Mouse (Mus musculus): ENCODE measurements around the gene Flnc.

Flnc gene

DNA sequence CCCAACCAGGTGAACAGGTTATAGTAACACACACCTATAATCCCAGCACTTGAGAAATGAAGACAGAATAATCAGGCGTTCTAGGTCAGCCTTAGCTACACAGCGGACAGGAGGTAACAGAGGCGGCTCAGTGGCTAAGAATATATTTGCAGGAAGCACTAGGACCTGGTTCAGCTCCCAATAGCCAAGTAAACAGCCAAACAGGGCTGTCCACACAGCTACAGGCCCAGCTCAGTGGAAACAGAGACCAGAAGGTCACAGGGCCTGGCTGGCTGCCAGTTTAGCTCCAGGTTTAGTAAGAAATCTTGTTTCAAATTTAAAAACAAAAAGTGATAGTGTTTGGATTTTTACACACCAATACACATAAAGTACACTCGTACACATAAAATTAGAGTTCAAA is 61.0 kb downstream of the Flnc start:
- peak; percentile 43 for DNase-seq

DNA sequence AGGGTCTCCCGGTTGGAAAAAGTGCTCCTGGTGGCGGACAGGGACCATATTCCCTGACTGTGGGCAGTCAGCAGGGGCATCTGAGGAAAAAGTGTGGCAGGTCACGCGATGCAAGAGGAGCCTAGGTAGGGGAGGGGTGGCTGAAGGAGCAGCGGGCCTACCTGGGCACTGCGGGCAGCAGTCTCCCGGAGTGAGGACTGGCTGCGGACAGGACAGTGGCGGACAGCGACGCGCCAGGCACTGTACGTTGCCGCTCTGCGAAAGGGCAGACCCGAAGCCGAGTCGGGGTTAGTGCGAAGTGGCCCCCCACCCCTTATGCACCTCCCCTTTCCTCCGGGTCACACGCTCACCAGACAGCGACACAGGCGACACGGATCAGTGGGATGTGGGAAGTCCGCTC is 63.2 kb downstream of the Flnc start:
- no peak for DNase-seq

DNA sequence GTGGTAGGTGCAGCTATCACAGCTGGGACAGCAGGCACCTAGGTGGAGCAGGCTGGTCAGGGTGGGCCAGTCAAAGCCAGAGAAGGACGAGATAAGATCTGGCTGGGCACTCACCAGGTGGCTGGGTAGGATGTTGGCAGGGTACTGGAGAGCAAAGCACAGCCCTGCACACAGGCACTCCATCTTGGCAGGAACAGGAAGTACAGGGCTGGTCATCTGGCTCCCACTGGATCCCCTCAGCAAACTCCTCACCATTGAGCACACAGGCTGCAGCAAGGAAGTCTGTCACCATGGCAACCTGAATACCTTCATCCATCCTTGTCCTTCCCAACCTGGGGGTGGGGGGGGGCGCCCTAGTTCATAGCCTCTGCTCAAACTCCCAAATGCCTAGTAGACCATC is 64.7 kb downstream of the Flnc start:
- DNase-seq: no peak

DNA sequence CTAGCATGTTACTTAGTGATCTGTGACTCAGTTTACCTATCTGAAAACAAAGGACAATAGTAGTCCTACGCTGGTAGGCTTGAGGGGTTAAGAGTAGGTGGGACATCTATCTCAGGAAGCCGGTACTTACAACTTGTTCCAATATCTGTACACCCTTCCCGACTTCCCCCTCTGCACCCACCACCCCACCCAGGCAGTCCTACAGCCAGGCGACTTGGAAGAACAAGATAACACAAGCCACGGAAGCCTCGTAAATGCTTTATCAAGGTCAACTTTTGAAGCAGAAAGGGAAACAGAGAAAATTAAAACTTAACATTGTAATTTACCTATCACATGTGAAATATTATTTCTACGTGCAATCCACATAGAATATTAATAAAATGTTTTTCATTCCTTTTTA is 67.1 kb downstream of the Flnc start:
- no peak for DNase-seq

DNA sequence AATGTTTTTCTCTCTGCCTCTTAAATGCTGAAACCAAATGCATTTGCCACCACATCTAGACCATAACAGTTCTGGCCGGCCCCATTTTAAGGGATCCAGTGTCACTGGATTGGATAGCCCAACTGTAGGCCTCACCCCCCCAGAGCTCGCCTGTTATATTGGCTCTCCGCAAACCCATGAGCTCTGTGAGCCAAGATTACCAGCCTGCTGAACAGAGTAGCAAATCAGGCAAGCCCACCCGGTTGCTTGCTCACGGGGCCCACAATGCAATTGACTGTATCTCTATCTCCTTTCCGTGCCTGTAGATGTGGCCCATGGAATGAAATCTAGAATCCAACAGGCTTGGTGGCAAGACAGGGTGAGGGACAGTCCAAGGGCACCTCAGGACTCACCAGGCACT is 67.8 kb downstream of the Flnc start:
- DNase-seq: no peak

DNA sequence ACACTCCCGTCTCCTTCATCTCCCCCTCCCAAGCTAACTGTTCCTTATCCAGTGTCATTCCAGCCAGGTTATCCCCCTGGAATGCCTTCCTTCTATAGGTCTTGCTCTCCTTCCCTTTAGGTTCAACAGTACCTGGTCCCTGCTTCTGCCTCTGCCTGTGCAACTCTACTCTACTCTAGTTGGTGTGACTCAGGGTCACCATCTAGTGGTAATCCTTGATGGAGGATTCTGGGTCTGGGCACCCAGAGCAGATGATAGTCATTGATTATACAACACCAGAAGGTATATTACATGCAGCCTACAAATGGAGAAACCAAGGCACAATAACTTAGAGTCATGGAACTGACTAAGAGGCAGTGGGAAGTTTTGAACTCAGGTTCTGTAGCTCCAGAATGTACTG is 68.5 kb downstream of the Flnc start:
- DNase-seq: peak; percentile 55

DNA sequence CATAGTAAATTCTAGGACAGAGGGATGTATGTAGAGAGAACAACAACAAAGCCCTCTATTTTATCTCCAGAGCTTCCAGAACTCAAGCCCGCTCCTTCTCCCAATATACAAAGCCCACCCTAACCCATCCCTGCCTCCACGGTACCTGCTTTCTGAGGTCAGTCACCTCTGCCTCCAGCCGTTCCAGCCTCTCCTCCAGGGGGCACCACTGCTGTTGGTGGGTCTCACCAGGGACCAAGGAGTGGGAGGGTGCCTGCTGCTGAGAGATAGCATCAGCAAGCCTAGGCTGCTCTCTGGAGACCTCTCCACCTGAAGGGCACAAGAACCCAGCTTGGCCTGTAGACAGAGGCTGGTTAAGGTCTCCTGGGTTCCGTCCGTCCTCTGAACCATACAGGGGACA is 72.4 kb downstream of the Flnc start:
- no peak for DNase-seq

DNA sequence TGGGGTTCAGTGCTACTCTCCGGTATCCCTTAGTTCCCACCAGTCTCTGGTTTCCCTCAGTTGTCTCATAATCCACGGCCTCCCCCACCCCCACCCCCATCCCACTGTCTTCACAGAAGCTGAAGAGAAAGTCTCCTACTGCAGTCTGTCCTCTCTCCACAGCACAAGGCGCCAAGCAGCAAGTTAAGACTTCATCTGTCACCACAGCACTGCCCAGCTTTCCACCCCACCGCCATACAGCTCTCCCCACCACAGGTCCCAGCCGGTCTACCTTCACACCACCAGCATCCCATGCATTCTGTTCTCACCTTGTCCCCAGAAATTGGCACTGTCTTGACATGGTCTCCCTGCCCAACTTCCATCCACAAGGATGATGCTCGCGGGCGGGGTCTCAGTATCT is 73.8 kb downstream of the Flnc start:
- no peak for DNase-seq

DNA sequence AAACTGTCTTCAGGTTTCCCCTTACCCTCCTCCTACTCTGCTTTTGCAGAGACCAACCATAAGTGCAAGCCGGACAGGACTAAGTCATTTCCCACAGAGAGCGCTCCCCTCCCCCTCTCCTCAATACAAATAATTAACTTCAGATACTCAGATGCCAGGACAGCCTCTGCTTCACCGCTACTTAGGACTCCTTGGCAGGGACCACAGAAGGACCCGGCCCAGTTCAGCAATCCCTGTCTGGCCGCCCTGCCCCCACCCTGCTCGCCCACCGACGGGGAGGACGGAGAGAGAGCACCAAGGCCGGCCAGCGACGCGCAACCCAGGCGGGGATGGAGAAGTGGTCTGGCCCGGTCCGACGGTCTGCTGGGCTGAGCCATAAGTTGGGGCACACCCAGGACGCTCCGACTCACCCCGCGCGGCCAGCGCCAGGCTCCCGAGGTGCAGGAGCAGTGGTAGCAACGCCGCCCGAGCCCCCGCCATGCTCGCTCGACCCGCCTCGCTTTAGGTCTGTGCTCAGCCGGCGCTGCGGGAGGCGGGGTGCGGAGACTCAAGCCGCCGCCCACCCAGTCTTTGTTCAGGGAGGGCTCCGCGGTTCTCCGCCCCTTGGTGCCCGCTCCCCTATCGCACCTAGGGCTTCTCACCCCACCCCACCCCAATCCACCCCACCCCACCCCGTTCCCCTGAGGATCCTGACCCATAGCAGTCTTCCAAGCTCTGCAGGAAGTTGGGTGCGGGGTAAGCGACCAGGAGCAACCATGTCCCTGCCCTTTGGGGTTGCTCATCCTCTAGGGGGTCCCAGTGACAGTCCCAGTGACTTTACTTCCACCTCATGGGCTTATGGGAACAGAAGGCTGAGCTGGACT is 74.6 kb downstream of the Flnc start, which contains the start of gene Kcp:
TSS of gene Kcp (minus strand) at position 506 of the 863 bp plus-strand sequence.
- DNase-seq: peak; percentile 85

DNA sequence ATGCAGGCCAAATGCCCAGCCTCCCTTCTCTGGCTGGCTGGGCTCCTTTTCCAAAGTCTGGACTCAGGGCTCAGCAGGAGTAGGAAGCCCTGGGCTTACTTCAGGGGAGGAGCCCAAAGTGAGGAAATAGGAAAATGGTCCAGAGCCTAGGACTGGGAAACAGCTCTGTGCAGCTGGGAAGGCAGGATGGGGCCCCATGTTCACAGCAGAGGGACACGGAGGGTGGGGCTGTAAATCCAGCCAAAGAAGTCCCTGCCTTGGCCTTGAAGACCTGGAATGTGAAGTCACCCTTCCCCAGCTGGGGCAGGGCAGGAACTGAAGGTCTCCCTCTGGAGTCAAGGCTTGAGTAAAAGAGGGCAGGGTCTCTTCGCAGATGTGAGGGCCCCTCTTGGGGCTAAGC is 76.0 kb downstream of the Flnc start:
- DNase-seq: no peak

Data from kidney, adult 9 months (tissue).